Mouse (Mus musculus): ENCODE measurements around the gene Slc25a44. TPM values are rescaled to one million over a fixed set of nuclear protein-coding genes. Genes with fewer than 3 reads are reported as not detected.
A peak's percentile ranks its signal among the peaks of the same experiment; 100 is the strongest.
"Not testable (repeated sequence)": the region's sequence is repeated elsewhere in the genome, so short reads cannot be mapped to it uniquely, and the experiment has no call there.

Gene Slc25a44
- polyA plus RNA-seq, 1 experiment from 2014 or later = 18.4 TPM

- not testable (repeated sequence) for H3K9ac ChIP-seq (replicated peaks; ENCODE audit: low read depth, low read length); H3K4me1 ChIP-seq (ENCODE audit: control insufficient read depth, insufficient read depth, low read length); ATAC-seq (ENCODE audit: insufficient number of reproducible peaks, insufficient read depth, low FRiP score, low read depth); H3K27me3 ChIP-seq (ENCODE audit: control insufficient read depth, insufficient read depth, low read length); H3K36me3 ChIP-seq (ENCODE audit: control insufficient read depth, insufficient read depth, low read length); H3K4me3 ChIP-seq (ENCODE audit: low read depth, low read length); H3K9me3 ChIP-seq (ENCODE audit: control insufficient read depth, low read depth, low read length)
- 0 out of 2 replicates have a peak overlapping the region, but pooled peaks have one; percentile 15 for H3K27ac ChIP-seq (ENCODE audit: low read length)
- 19% methylated on average over 5 of the region's 7 CpGs for WGBS
- H3K4me2 ChIP-seq (replicated peaks; ENCODE audit: low read depth, low read length) = peak overlapping the region; percentile 32
These were observed 48.3 kb downstream of the Slc25a44 start for GRCm38 (mm10) chr3:88376644-88377043.

- 0 out of 2 replicates have a peak overlapping the region, but pooled peaks have one; percentile 15 for H3K27ac ChIP-seq (ENCODE audit: low read length)
- not testable (repeated sequence) for H3K9me3 ChIP-seq (ENCODE audit: control insufficient read depth, low read depth, low read length); H3K9ac ChIP-seq (replicated peaks; ENCODE audit: low read depth, low read length); H3K4me1 ChIP-seq (ENCODE audit: control insufficient read depth, insufficient read depth, low read length); H3K27me3 ChIP-seq (ENCODE audit: control insufficient read depth, insufficient read depth, low read length); H3K36me3 ChIP-seq (ENCODE audit: control insufficient read depth, insufficient read depth, low read length)
- peak overlapping the region; percentile 11; the same call in 1 of the 2 replicates for H3K4me3 ChIP-seq (ENCODE audit: low read depth, low read length)
- ATAC-seq (ENCODE audit: insufficient number of reproducible peaks, insufficient read depth, low FRiP score, low read depth) = peak; percentile 87
- 10% methylated on average over 16 of the region's 19 CpGs for WGBS
- H3K4me2 ChIP-seq (replicated peaks; ENCODE audit: low read depth, low read length) = peak overlapping the region; percentile 32
These were observed 49.0 kb downstream of the Slc25a44 start for GRCm38 (mm10) chr3:88375750-88376626.

GRCm38 (mm10) chr3:88372643-88373042, 52.3 kb downstream of the Slc25a44 start, which contains the start of gene Bglap3:
Bglap3 (minus strand) TSS chr3:88372743.
- H3K4me3 ChIP-seq (ENCODE audit: low read depth, low read length); ATAC-seq (ENCODE audit: insufficient number of reproducible peaks, insufficient read depth, low FRiP score, low read depth); H3K27ac ChIP-seq (ENCODE audit: low read length); H3K4me1 ChIP-seq (ENCODE audit: control insufficient read depth, insufficient read depth, low read length); H3K36me3 ChIP-seq (ENCODE audit: control insufficient read depth, insufficient read depth, low read length); H3K9me3 ChIP-seq (ENCODE audit: control insufficient read depth, low read depth, low read length); H3K9ac ChIP-seq (replicated peaks; ENCODE audit: low read depth, low read length); H3K27me3 ChIP-seq (ENCODE audit: control insufficient read depth, insufficient read depth, low read length); H3K4me2 ChIP-seq (replicated peaks; ENCODE audit: low read depth, low read length): not testable (repeated sequence)
- 92% methylated on average over 9 of the region's 9 CpGs for WGBS

GRCm38 (mm10) chr3:88368511-88368910, 56.4 kb downstream of the Slc25a44 start:
- not testable (repeated sequence) for H3K36me3 ChIP-seq (ENCODE audit: control insufficient read depth, insufficient read depth, low read length); ATAC-seq (ENCODE audit: insufficient number of reproducible peaks, insufficient read depth, low FRiP score, low read depth); H3K4me1 ChIP-seq (ENCODE audit: control insufficient read depth, insufficient read depth, low read length); H3K9me3 ChIP-seq (ENCODE audit: control insufficient read depth, low read depth, low read length); H3K9ac ChIP-seq (replicated peaks; ENCODE audit: low read depth, low read length); H3K4me2 ChIP-seq (replicated peaks; ENCODE audit: low read depth, low read length); H3K27me3 ChIP-seq (ENCODE audit: control insufficient read depth, insufficient read depth, low read length); H3K4me3 ChIP-seq (ENCODE audit: low read depth, low read length); H3K27ac ChIP-seq (ENCODE audit: low read length)
- WGBS = 84% methylated on average over 7 of the region's 7 CpGs

GRCm38 (mm10) chr3:88367517-88367916, 57.4 kb downstream of the Slc25a44 start:
- not testable (repeated sequence) for H3K9ac ChIP-seq (replicated peaks; ENCODE audit: low read depth, low read length); H3K27me3 ChIP-seq (ENCODE audit: control insufficient read depth, insufficient read depth, low read length); H3K9me3 ChIP-seq (ENCODE audit: control insufficient read depth, low read depth, low read length); H3K4me3 ChIP-seq (ENCODE audit: low read depth, low read length); ATAC-seq (ENCODE audit: insufficient number of reproducible peaks, insufficient read depth, low FRiP score, low read depth); H3K4me2 ChIP-seq (replicated peaks; ENCODE audit: low read depth, low read length); H3K27ac ChIP-seq (ENCODE audit: low read length); H3K36me3 ChIP-seq (ENCODE audit: control insufficient read depth, insufficient read depth, low read length); H3K4me1 ChIP-seq (ENCODE audit: control insufficient read depth, insufficient read depth, low read length)
- WGBS = 39% methylated on average over 3 of the region's 7 CpGs

- not testable (repeated sequence) for H3K27me3 ChIP-seq (ENCODE audit: control insufficient read depth, insufficient read depth, low read length); H3K4me3 ChIP-seq (ENCODE audit: low read depth, low read length); H3K36me3 ChIP-seq (ENCODE audit: control insufficient read depth, insufficient read depth, low read length); H3K9me3 ChIP-seq (ENCODE audit: control insufficient read depth, low read depth, low read length); H3K27ac ChIP-seq (ENCODE audit: low read length); H3K9ac ChIP-seq (replicated peaks; ENCODE audit: low read depth, low read length); H3K4me1 ChIP-seq (ENCODE audit: control insufficient read depth, insufficient read depth, low read length)
- WGBS = 6% methylated on average over 17 of the region's 22 CpGs
- peak; percentile 83 for ATAC-seq (ENCODE audit: insufficient number of reproducible peaks, insufficient read depth, low FRiP score, low read depth)
- peak overlapping the region; percentile 36; the same call in 1 of the 2 replicates for H3K4me2 ChIP-seq (replicated peaks; ENCODE audit: low read depth, low read length)
These were observed 58.0 kb downstream of the Slc25a44 start for GRCm38 (mm10) chr3:88366830-88367428.

- Histone ChIP-seq H3K4me2 (replicated peaks; ENCODE audit: low read depth, low read length) (no peak overlapping the region), H3K9me3 (ENCODE audit: control insufficient read depth, low read depth, low read length) (peaks cover 4% of the 10 kb centered on the region; the same call in 1 of the 2 replicates), H3K4me1 (ENCODE audit: control insufficient read depth, insufficient read depth, low read length) (peaks cover 6% of the 10 kb centered on the region; the same call in 1 of the 2 replicates), H3K4me3 (ENCODE audit: low read depth, low read length) (no peak overlapping the region), H3K27ac (ENCODE audit: low read length) (no peak overlapping the region), H3K9ac (replicated peaks; ENCODE audit: low read depth, low read length) (no peak overlapping the region), H3K27me3 (ENCODE audit: control insufficient read depth, insufficient read depth, low read length) (peaks cover 6% of the 10 kb centered on the region; the same call in 1 of the 2 replicates), H3K36me3 (ENCODE audit: control insufficient read depth, insufficient read depth, low read length) (peaks cover 18% of the 10 kb centered on the region)
- WGBS = 40% methylated on average over 34 of the region's 34 CpGs
- no peak for ATAC-seq (ENCODE audit: insufficient number of reproducible peaks, insufficient read depth, low FRiP score, low read depth)
These were observed 59.1 kb downstream of the Slc25a44 start for GRCm38 (mm10) chr3:88365705-88366361.

GRCm38 (mm10) chr3:88364337-88364736, 60.6 kb downstream of the Slc25a44 start, which contains the start of gene Paqr6:
Paqr6 (plus strand) TSS chr3:88364584.
- peak within 1 kb of the TSS; percentile 33; the same call in 1 of the 2 replicates for H3K27ac ChIP-seq (ENCODE audit: low read length)
- no peaks in the 10 kb centered on the region for H3K9me3 ChIP-seq (ENCODE audit: control insufficient read depth, low read depth, low read length)
- ATAC-seq (ENCODE audit: insufficient number of reproducible peaks, insufficient read depth, low FRiP score, low read depth) = peak; percentile 35; the same call in 1 of the 2 replicates
- H3K4me3 ChIP-seq (ENCODE audit: low read depth, low read length) = peak within 1 kb of the TSS; percentile 8; the same call in 1 of the 2 replicates
- H3K4me2 ChIP-seq (replicated peaks; ENCODE audit: low read depth, low read length) = peak within 1 kb of the TSS; percentile 30
- peaks cover 6% of the 10 kb centered on the region; the same call in 1 of the 2 replicates for H3K4me1 ChIP-seq (ENCODE audit: control insufficient read depth, insufficient read depth, low read length)
- WGBS = 4% methylated on average over 16 of the region's 16 CpGs
- H3K27me3 ChIP-seq (ENCODE audit: control insufficient read depth, insufficient read depth, low read length) = peaks cover 6% of the 10 kb centered on the region; the same call in 1 of the 2 replicates
- H3K9ac ChIP-seq (replicated peaks; ENCODE audit: low read depth, low read length) = no peak within 1 kb of the TSS; the same call in 1 of the 2 replicates
- peaks cover 29% of the 10 kb centered on the region for H3K36me3 ChIP-seq (ENCODE audit: control insufficient read depth, insufficient read depth, low read length)
